Mouse (Mus musculus): ENCODE results near the gene Uqcc2. TPM values are rescaled to one million over a fixed set of nuclear protein-coding genes. Genes with fewer than 3 reads are reported as not detected.
A peak's percentile ranks its signal among the peaks of the same experiment; 100 is the strongest.

Gene Uqcc2
- polyA plus RNA-seq, 2 experiments = 233 to 343 TPM

GRCm38 (mm10) chr17:27155752-27156151, 22.0 kb upstream of the Uqcc2 start:
- ATAC-seq (ENCODE audit: low FRiP score, low read depth) (no peak), DNase-seq (ENCODE audit: low spot score) (no peak)
- no peaks in the 10 kb centered on the region for H3K36me3 ChIP-seq (ENCODE audit: control insufficient read depth, insufficient read depth, low read length)
- TF ChIP-seq POLR2A (IDR thresholded peaks at IDR 0.05; ENCODE audit: borderline replicate concordance, extremely low read depth, insufficient read depth, insufficient read length) = no peak
- H3K27ac ChIP-seq (replicated peaks; ENCODE audit: low read depth, low read length) = no peak overlapping the region
- H3K4me1 ChIP-seq (ENCODE audit: control insufficient read depth, insufficient read depth, low read length) = peaks cover 34% of the 10 kb centered on the region
- no peaks in the 10 kb centered on the region for H3K9me3 ChIP-seq (ENCODE audit: control insufficient read depth, low read length)
- no peaks in the 10 kb centered on the region for H3K27me3 ChIP-seq (ENCODE audit: control insufficient read depth, insufficient read depth, low read length)
- no peak overlapping the region for H3K4me3 ChIP-seq (replicated peaks; ENCODE audit: low read length)
- H3K9ac ChIP-seq (ENCODE audit: low read depth, low read length, severe bottlenecking) = no peak overlapping the region
- WGBS = 72% methylated on average over 8 of the region's 8 CpGs
- no peak overlapping the region for H3K4me2 ChIP-seq (replicated peaks; ENCODE audit: low read depth, low read length, severe bottlenecking)

- no peaks in the 10 kb centered on the region for H3K27me3 ChIP-seq (ENCODE audit: control insufficient read depth, insufficient read depth, low read length)
- ATAC-seq (ENCODE audit: low FRiP score, low read depth) (no peak), DNase-seq (ENCODE audit: low spot score) (no peak)
- no peaks in the 10 kb centered on the region for H3K9me3 ChIP-seq (ENCODE audit: control insufficient read depth, low read length)
- 22% methylated on average over 6 of the region's 6 CpGs for WGBS
- H3K9ac ChIP-seq (ENCODE audit: low read depth, low read length, severe bottlenecking) = 0 out of 2 replicates have a peak overlapping the region, but pooled peaks have one; percentile 13
- H3K4me2 ChIP-seq (replicated peaks; ENCODE audit: low read depth, low read length, severe bottlenecking) = no peak overlapping the region
- no peak for TF ChIP-seq POLR2A (IDR thresholded peaks at IDR 0.05; ENCODE audit: borderline replicate concordance, extremely low read depth, insufficient read depth, insufficient read length)
- peaks cover 37% of the 10 kb centered on the region for H3K4me1 ChIP-seq (ENCODE audit: control insufficient read depth, insufficient read depth, low read length)
- H3K4me3 ChIP-seq (replicated peaks; ENCODE audit: low read length) = no peak overlapping the region
- H3K36me3 ChIP-seq (ENCODE audit: control insufficient read depth, insufficient read depth, low read length) = no peaks in the 10 kb centered on the region
- no peak overlapping the region for H3K27ac ChIP-seq (replicated peaks; ENCODE audit: low read depth, low read length)
These were observed 21.2 kb upstream of the Uqcc2 start for GRCm38 (mm10) chr17:27154881-27155280.

- ATAC-seq (ENCODE audit: low FRiP score, low read depth) = no peak
- peaks cover 38% of the 10 kb centered on the region for H3K4me1 ChIP-seq (ENCODE audit: control insufficient read depth, insufficient read depth, low read length)
- no peak overlapping the region for H3K4me2 ChIP-seq (replicated peaks; ENCODE audit: low read depth, low read length, severe bottlenecking)
- TF ChIP-seq POLR2A (IDR thresholded peaks at IDR 0.05; ENCODE audit: borderline replicate concordance, extremely low read depth, insufficient read depth, insufficient read length) = no peak
- DNase-seq (ENCODE audit: low spot score) = no peak
- H3K36me3 ChIP-seq (ENCODE audit: control insufficient read depth, insufficient read depth, low read length) = no peaks in the 10 kb centered on the region
- H3K27me3 ChIP-seq (ENCODE audit: control insufficient read depth, insufficient read depth, low read length) = no peaks in the 10 kb centered on the region
- no peak overlapping the region for H3K4me3 ChIP-seq (replicated peaks; ENCODE audit: low read length)
- no peak overlapping the region for H3K27ac ChIP-seq (replicated peaks; ENCODE audit: low read depth, low read length)
- no peak overlapping the region for H3K9ac ChIP-seq (ENCODE audit: low read depth, low read length, severe bottlenecking)
- no peaks in the 10 kb centered on the region for H3K9me3 ChIP-seq (ENCODE audit: control insufficient read depth, low read length)
- WGBS = 87% methylated on average over 14 of the region's 14 CpGs
These were observed 20.5 kb upstream of the Uqcc2 start for GRCm38 (mm10) chr17:27154256-27154655.

DNA sequence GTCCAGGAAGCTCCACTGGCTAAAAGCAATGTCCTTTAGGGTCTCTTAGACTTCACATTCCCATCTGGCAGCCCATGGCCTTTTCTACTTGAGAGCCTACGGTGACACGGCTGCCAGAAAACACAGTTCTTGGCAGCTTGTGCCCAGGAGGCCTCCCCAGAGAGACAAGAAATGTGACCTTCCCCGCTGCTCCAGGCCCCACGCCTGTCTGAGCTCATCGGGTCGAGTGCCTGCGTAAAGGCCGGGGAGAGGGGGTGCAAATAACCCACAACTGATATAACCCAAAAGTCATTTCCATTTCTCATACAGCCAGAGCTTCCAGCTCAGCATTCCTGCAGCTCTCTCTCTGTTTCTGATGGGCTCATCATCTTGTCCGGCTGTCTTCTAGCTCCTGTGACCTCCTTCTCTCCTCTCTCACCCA, 20.1 kb upstream of the Uqcc2 start:
- 0 out of 2 replicates have a peak overlapping the region, but pooled peaks have one; percentile 19 for H3K27ac ChIP-seq (replicated peaks; ENCODE audit: low read depth, low read length)
- peaks cover 43% of the 10 kb centered on the region for H3K4me1 ChIP-seq (ENCODE audit: control insufficient read depth, insufficient read depth, low read length)
- H3K4me3 ChIP-seq (replicated peaks; ENCODE audit: low read length) = no peak overlapping the region
- no peak overlapping the region for H3K4me2 ChIP-seq (replicated peaks; ENCODE audit: low read depth, low read length, severe bottlenecking)
- no peaks in the 10 kb centered on the region for H3K27me3 ChIP-seq (ENCODE audit: control insufficient read depth, insufficient read depth, low read length)
- H3K36me3 ChIP-seq (ENCODE audit: control insufficient read depth, insufficient read depth, low read length) = no peaks in the 10 kb centered on the region
- 36% methylated on average over 9 of the region's 9 CpGs for WGBS
- no peaks in the 10 kb centered on the region for H3K9me3 ChIP-seq (ENCODE audit: control insufficient read depth, low read length)
- no peak for TF ChIP-seq POLR2A (IDR thresholded peaks at IDR 0.05; ENCODE audit: borderline replicate concordance, extremely low read depth, insufficient read depth, insufficient read length)
- ATAC-seq (ENCODE audit: low FRiP score, low read depth) = no peak
- DNase-seq (ENCODE audit: low spot score) = no peak
- H3K9ac ChIP-seq (ENCODE audit: low read depth, low read length, severe bottlenecking) = no peak overlapping the region

- no peak for TF ChIP-seq POLR2A (IDR thresholded peaks at IDR 0.05; ENCODE audit: borderline replicate concordance, extremely low read depth, insufficient read depth, insufficient read length)
- Histone ChIP-seq H3K4me1 (ENCODE audit: control insufficient read depth, insufficient read depth, low read length) (peaks cover 48% of the 10 kb centered on the region), H3K36me3 (ENCODE audit: control insufficient read depth, insufficient read depth, low read length) (no peaks in the 10 kb centered on the region), H3K9ac (ENCODE audit: low read depth, low read length, severe bottlenecking) (no peak overlapping the region; the same call in 1 of the 2 replicates), H3K27me3 (ENCODE audit: control insufficient read depth, insufficient read depth, low read length) (no peaks in the 10 kb centered on the region), H3K4me3 (replicated peaks; ENCODE audit: low read length) (no peak overlapping the region), H3K9me3 (ENCODE audit: control insufficient read depth, low read length) (no peaks in the 10 kb centered on the region), H3K27ac (replicated peaks; ENCODE audit: low read depth, low read length) (0 out of 2 replicates have a peak overlapping the region, but pooled peaks have one; percentile 19), H3K4me2 (replicated peaks; ENCODE audit: low read depth, low read length, severe bottlenecking) (no peak overlapping the region)
- 64% methylated on average over 8 of the region's 8 CpGs for WGBS
- ATAC-seq (ENCODE audit: low FRiP score, low read depth) = 0 out of 2 replicates have a peak, but pooled peaks have one; percentile 17
- DNase-seq (ENCODE audit: low spot score) = no peak
These were observed 19.4 kb upstream of the Uqcc2 start for GRCm38 (mm10) chr17:27152976-27153723.
